Mouse (Mus musculus): Measurements from ENCODE around the gene Olfml1. TPM values are rescaled to one million over a fixed set of nuclear protein-coding genes. Genes with fewer than 3 reads are reported as not detected.

Olfml1 gene
- polyA plus RNA-seq, 1 experiment from 2014 or later, result 6.5 TPM

GRCm38 (mm10) chr7:107619225-107619624 is 52.0 kb downstream of the Olfml1 start:
- no peaks in the 10 kb centered on the region for H3K9me3 ChIP-seq (replicated peaks)
- no peak overlapping the region for H3K4me2 ChIP-seq
- no peak overlapping the region for H3K9ac ChIP-seq
- H3K36me3 ChIP-seq, result no peaks in the 10 kb centered on the region
- no peak for ATAC-seq (ENCODE audit: insufficient number of reproducible peaks, low FRiP score)
- no peak overlapping the region for H3K4me3 ChIP-seq
- no peaks in the 10 kb centered on the region for H3K27me3 ChIP-seq (replicated peaks)
- no peak overlapping the region for H3K27ac ChIP-seq (ENCODE audit: poor library complexity, severe bottlenecking)
- 0 out of 2 replicates have a peak, but pooled peaks cover 2% of the 10 kb centered on the region for H3K4me1 ChIP-seq (replicated peaks)
- 63% methylated on average over 4 of the region's 4 CpGs for WGBS

- Histone ChIP-seq H3K4me3 (no peak overlapping the region), H3K4me1 (replicated peaks) (0 out of 2 replicates have a peak, but pooled peaks cover 2% of the 10 kb centered on the region), H3K9me3 (replicated peaks) (no peaks in the 10 kb centered on the region), H3K9ac (no peak overlapping the region), H3K4me2 (no peak overlapping the region), H3K27me3 (replicated peaks) (no peaks in the 10 kb centered on the region), H3K27ac (ENCODE audit: poor library complexity, severe bottlenecking) (no peak overlapping the region), H3K36me3 (no peaks in the 10 kb centered on the region)
- WGBS, result 77% methylated on average over 3 of the region's 3 CpGs
- ATAC-seq (ENCODE audit: insufficient number of reproducible peaks, low FRiP score), result no peak
Observed at GRCm38 (mm10) chr7:107620137-107620536, 52.9 kb downstream of the Olfml1 start.

GRCm38 (mm10) chr7:107624432-107624831 is 57.2 kb downstream of the Olfml1 start:
- Histone ChIP-seq H3K9ac (no peak overlapping the region), H3K36me3 (no peaks in the 10 kb centered on the region), H3K27ac (ENCODE audit: poor library complexity, severe bottlenecking) (no peak overlapping the region), H3K27me3 (replicated peaks) (no peaks in the 10 kb centered on the region), H3K4me3 (no peak overlapping the region), H3K4me1 (replicated peaks) (no peaks in the 10 kb centered on the region), H3K4me2 (no peak overlapping the region), H3K9me3 (replicated peaks) (no peaks in the 10 kb centered on the region)
- WGBS, result 52% methylated on average over 3 of the region's 3 CpGs
- no peak for ATAC-seq (ENCODE audit: insufficient number of reproducible peaks, low FRiP score)

- WGBS, result 90% methylated on average over 2 of the region's 2 CpGs
- H3K27me3 ChIP-seq (replicated peaks), result no peaks in the 10 kb centered on the region
- ATAC-seq (ENCODE audit: insufficient number of reproducible peaks, low FRiP score), result no peak
Observed at GRCm38 (mm10) chr7:107625061-107625460, 57.8 kb downstream of the Olfml1 start, which contains the start of gene 5330417H12Rik. TSS of gene 5330417H12Rik (minus strand) at chr7:107625161.

GRCm38 (mm10) chr7:107625781-107626180 is 58.5 kb downstream of the Olfml1 start:
- WGBS, result 78% methylated on average over 6 of the region's 6 CpGs
- Histone ChIP-seq H3K4me1 (replicated peaks) (no peaks in the 10 kb centered on the region), H3K9me3 (replicated peaks) (no peaks in the 10 kb centered on the region), H3K27me3 (replicated peaks) (no peaks in the 10 kb centered on the region), H3K27ac (ENCODE audit: poor library complexity, severe bottlenecking) (no peak overlapping the region), H3K4me3 (no peak overlapping the region), H3K9ac (no peak overlapping the region), H3K36me3 (no peaks in the 10 kb centered on the region), H3K4me2 (no peak overlapping the region)
- no peak for ATAC-seq (ENCODE audit: insufficient number of reproducible peaks, low FRiP score)

More at GRCm38 (mm10) chr7:107625061-107625460, 57.8 kb downstream of the Olfml1 start, which contains the start of gene 5330417H12Rik:
- Histone ChIP-seq H3K4me2 (no peak within 1 kb of the TSS), H3K27ac (ENCODE audit: poor library complexity, severe bottlenecking) (no peak within 1 kb of the TSS), H3K36me3 (no peaks in the 10 kb centered on the region), H3K4me3 (no peak within 1 kb of the TSS), H3K4me1 (replicated peaks) (no peaks in the 10 kb centered on the region), H3K9ac (no peak within 1 kb of the TSS), H3K9me3 (replicated peaks) (no peaks in the 10 kb centered on the region)

- H3K4me1 ChIP-seq (replicated peaks), result no peaks in the 10 kb centered on the region
- no peak for ATAC-seq (ENCODE audit: insufficient number of reproducible peaks, low FRiP score)
- H3K9me3 ChIP-seq (replicated peaks), result no peaks in the 10 kb centered on the region
- no peaks in the 10 kb centered on the region for H3K27me3 ChIP-seq (replicated peaks)
- H3K9ac ChIP-seq, result no peak overlapping the region
- no peak overlapping the region for H3K4me2 ChIP-seq
- no peak overlapping the region for H3K4me3 ChIP-seq
- no peaks in the 10 kb centered on the region for H3K36me3 ChIP-seq
- no peak overlapping the region for H3K27ac ChIP-seq (ENCODE audit: poor library complexity, severe bottlenecking)
Observed at GRCm38 (mm10) chr7:107628383-107628782, 61.1 kb downstream of the Olfml1 start.

- 86% methylated on average over 4 of the region's 4 CpGs for WGBS
- Histone ChIP-seq H3K4me1 (replicated peaks) (no peaks in the 10 kb centered on the region), H3K27me3 (replicated peaks) (no peaks in the 10 kb centered on the region), H3K4me2 (no peak overlapping the region), H3K27ac (ENCODE audit: poor library complexity, severe bottlenecking) (no peak overlapping the region), H3K9me3 (replicated peaks) (peaks cover 2% of the 10 kb centered on the region; the same call in 1 of the 2 replicates), H3K9ac (no peak overlapping the region), H3K4me3 (no peak overlapping the region), H3K36me3 (no peaks in the 10 kb centered on the region)
- no peak for ATAC-seq (ENCODE audit: insufficient number of reproducible peaks, low FRiP score)
Observed at GRCm38 (mm10) chr7:107633201-107633600, 66.0 kb downstream of the Olfml1 start.

- no peak overlapping the region for H3K4me3 ChIP-seq
- 76% methylated on average over 7 of the region's 7 CpGs for WGBS
- H3K9ac ChIP-seq, result no peak overlapping the region
- no peak overlapping the region for H3K27ac ChIP-seq (ENCODE audit: poor library complexity, severe bottlenecking)
- H3K4me1 ChIP-seq (replicated peaks), result no peaks in the 10 kb centered on the region
- peaks cover 2% of the 10 kb centered on the region; the same call in 1 of the 2 replicates for H3K9me3 ChIP-seq (replicated peaks)
- no peak for ATAC-seq (ENCODE audit: insufficient number of reproducible peaks, low FRiP score)
- H3K27me3 ChIP-seq (replicated peaks), result no peaks in the 10 kb centered on the region
- H3K36me3 ChIP-seq, result no peaks in the 10 kb centered on the region
- H3K4me2 ChIP-seq, result no peak overlapping the region
Observed at GRCm38 (mm10) chr7:107637398-107637797, 70.2 kb downstream of the Olfml1 start.

GRCm38 (mm10) chr7:107638026-107638425 is 70.8 kb downstream of the Olfml1 start:
- peaks cover 2% of the 10 kb centered on the region; the same call in 1 of the 2 replicates for H3K9me3 ChIP-seq (replicated peaks)
- H3K9ac ChIP-seq, result no peak overlapping the region
- no peak overlapping the region for H3K4me3 ChIP-seq
- no peaks in the 10 kb centered on the region for H3K27me3 ChIP-seq (replicated peaks)
- ATAC-seq (ENCODE audit: insufficient number of reproducible peaks, low FRiP score), result no peak
- H3K27ac ChIP-seq (ENCODE audit: poor library complexity, severe bottlenecking), result no peak overlapping the region
- H3K4me2 ChIP-seq, result no peak overlapping the region
- H3K36me3 ChIP-seq, result no peaks in the 10 kb centered on the region
- 63% methylated on average over 5 of the region's 5 CpGs for WGBS
- no peaks in the 10 kb centered on the region for H3K4me1 ChIP-seq (replicated peaks)

Other genes with a start within 250 kb of the Olfml1 start
- 0.44 and 0.84 TPM in 2 replicates for gene Syt9, start 196.7 kb upstream of the Olfml1 start, polyA plus RNA-seq (2016; fragmentation: Nextera tagmentation; extraction: Ambion mirVana)
- 6.6 and 7.7 TPM in 2 replicates for gene Ppfibp2, start 27.8 kb downstream of the Olfml1 start, polyA plus RNA-seq (2016; fragmentation: Nextera tagmentation; extraction: Ambion mirVana)
- not detected in 2 replicates for gene 5330417H12Rik, start 57.7 kb downstream of the Olfml1 start, polyA plus RNA-seq (2016; fragmentation: Nextera tagmentation; extraction: Ambion mirVana)
- 1.1 and 1.4 TPM in 2 replicates for gene Cyb5r2, start 190.6 kb downstream of the Olfml1 start, polyA plus RNA-seq (2016; fragmentation: Nextera tagmentation; extraction: Ambion mirVana)
- not detected in 2 replicates for gene Ovch2, start 233.8 kb downstream of the Olfml1 start, polyA plus RNA-seq (2016; fragmentation: Nextera tagmentation; extraction: Ambion mirVana)
- not detected in 2 replicates for gene Olfr467, start 244.8 kb downstream of the Olfml1 start, polyA plus RNA-seq (2016; fragmentation: Nextera tagmentation; extraction: Ambion mirVana)

Data from heart, embryonic 12.5 days (tissue).